Mouse (Mus musculus) thymus, adult 18-20 months (tissue): ENCODE data around the gene Swi5.

Experiments used
- DNase-seq, 2 experiments: peaks; one replicate each; pipeline ENCODE4 v3.0.0; 2022; ENCODE audit warnings: mixed read lengths in 2 of 2

Swi5 gene

GRCm38 (mm10) chr2:32287923-32288367, at the start of gene Swi5:
Swi5 (minus strand) TSS chr2:32288075.
- peak; percentile 97 to 98 for DNase-seq

- no peak for DNase-seq
Observed at GRCm38 (mm10) chr2:32335888-32336287, 48.0 kb upstream of the Swi5 start.

GRCm38 (mm10) chr2:32332159-32332558, 44.3 kb upstream of the Swi5 start:
- DNase-seq = no peak

- DNase-seq = no peak
Observed at GRCm38 (mm10) chr2:32329531-32329930, 41.7 kb upstream of the Swi5 start.

GRCm38 (mm10) chr2:32328911-32329460, 41.1 kb upstream of the Swi5 start:
- DNase-seq = no peak

GRCm38 (mm10) chr2:32327200-32327599, 39.3 kb upstream of the Swi5 start:
- no peak for DNase-seq

- DNase-seq = no peak
Observed at GRCm38 (mm10) chr2:32325342-32325741, 37.5 kb upstream of the Swi5 start.

- DNase-seq = no peak
Observed at GRCm38 (mm10) chr2:32324322-32324721, 36.4 kb upstream of the Swi5 start.

- no peak for DNase-seq
Observed at GRCm38 (mm10) chr2:32322754-32323741, 35.2 kb upstream of the Swi5 start.

- no peak for DNase-seq
Observed at GRCm38 (mm10) chr2:32321591-32322298, 33.9 kb upstream of the Swi5 start.

- no peak for DNase-seq
Observed at GRCm38 (mm10) chr2:32320721-32321120, 32.8 kb upstream of the Swi5 start.

GRCm38 (mm10) chr2:32319586-32320580, 32.0 kb upstream of the Swi5 start:
- DNase-seq = no peak

- no peak for DNase-seq
Observed at GRCm38 (mm10) chr2:32318709-32319585, 31.1 kb upstream of the Swi5 start.

- no peak for DNase-seq
Observed at GRCm38 (mm10) chr2:32317791-32318417, 30.0 kb upstream of the Swi5 start.

GRCm38 (mm10) chr2:32316887-32317656, 29.2 kb upstream of the Swi5 start:
- no peak for DNase-seq

GRCm38 (mm10) chr2:32315751-32316150, 27.9 kb upstream of the Swi5 start:
- no peak for DNase-seq

GRCm38 (mm10) chr2:32314831-32315230, 27.0 kb upstream of the Swi5 start:
- no peak for DNase-seq

- DNase-seq = peak; percentile 51 to 59
Observed at GRCm38 (mm10) chr2:32312318-32312964, 24.6 kb upstream of the Swi5 start.
